ENCODE assay signal across 22 mouse cellular contexts in the genomic region with DNA sequence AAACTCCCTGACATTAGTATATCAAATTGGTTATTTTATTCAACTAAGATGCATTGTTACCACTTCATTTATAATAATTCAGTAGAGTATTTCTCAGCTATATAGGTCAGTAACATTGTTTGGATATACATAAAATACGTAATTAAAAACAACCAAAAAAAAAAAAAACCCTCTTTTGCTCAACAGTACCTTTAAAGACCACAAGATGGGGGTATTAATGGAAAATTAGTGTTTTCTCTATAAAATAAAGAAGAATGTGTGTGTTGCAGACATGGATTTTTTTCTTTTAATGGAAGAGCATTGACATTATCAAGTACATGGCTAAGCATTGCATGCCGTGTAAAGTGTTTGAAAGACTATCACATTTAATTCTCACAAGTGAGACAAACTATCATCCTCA. TPM values are rescaled to one million over a fixed set of nuclear protein-coding genes. Genes with fewer than 3 reads are reported as not detected.
A peak's percentile ranks its signal among the peaks of the same experiment; 100 is the strongest.
DNase-seq lines count a peak whose midpoint lies in the region; ATAC-seq and TF ChIP-seq lines count a peak whose summit lies in the region.
"Had no signal": no experiment of that assay in that cellular context is flagged by ENCODE, and none has a peak within 500 bp of the region (broad histone marks: within the 10 kb centered on the region; RNA-seq: fewer than 3 reads in every experiment).

No protein-coding gene starts in this region.

- no peak overlapping the region for H3K4me2 ChIP-seq in forebrain, embryonic 14.5 days (ENCODE audit: low read length)
- H3K4me2 ChIP-seq in forebrain, embryonic 13.5 days, result no peak overlapping the region
- H3K4me2 ChIP-seq in CH12.LX (ENCODE audit: insufficient read depth, low read depth, poor library complexity, severe bottlenecking), result no peak overlapping the region
- H3K4me2 ChIP-seq: heart, embryonic 11.5 days; hindbrain, embryonic 13.5 days; kidney, embryonic 15.5 days; midbrain, embryonic 11.5 days; neural tube, embryonic 13.5 days had no signal

- H3K79me2 ChIP-seq in CH12.LX (replicated peaks; ENCODE audit: control insufficient read depth, extremely low read depth, insufficient read depth, poor library complexity, severe bottlenecking), result no peaks in the 10 kb centered on the region; the same call in none of the 2 replicates

- peaks cover 31% of the 10 kb centered on the region for H3K36me3 ChIP-seq in forebrain, embryonic 14.5 days (ENCODE audit: control insufficient read depth, insufficient read depth, low read length)
- peaks cover 32% of the 10 kb centered on the region for H3K36me3 ChIP-seq in forebrain, embryonic 13.5 days (ENCODE audit: poor library complexity, severe bottlenecking)
- peaks cover 36 to 77% of the 10 kb centered on the region in 2 experiments for H3K36me3 ChIP-seq in CH12.LX (replicated peaks in 1 of 2; ENCODE audit: control insufficient read depth in 1 of 2, insufficient read depth in 1 of 2, low read length in 1 of 2)

- peak; percentile 8 for DNase-seq in forebrain, embryonic 14.5 days (ENCODE audit: low spot score)
- no peak for DNase-seq in layer of hippocampus, adult 2 months (ENCODE audit: low spot score in 2 of 2)
- DNase-seq in layer of hippocampus, adult 11-12 months (ENCODE audit: low spot score), result no peak
- DNase-seq in CH12.LX (ENCODE audit: extremely low read depth), result no peak
- peak; percentile 31 for DNase-seq in induced T-regulatory cell, adult 2 months (ENCODE audit: low read depth)
- DNase-seq in urinary bladder, postnatal 10 days (ENCODE audit: low spot score), result no peak
- DNase-seq: cerebellum, adult 18-20 months; gastrocnemius, postnatal 14 days; heart, postnatal 10 days; liver; liver, postnatal 0 days; lung, postnatal 4 days; right cerebral cortex, adult 18-20 months; thymus, postnatal 14 days had no signal

- H3K4me1 ChIP-seq in forebrain, embryonic 14.5 days (ENCODE audit: control insufficient read depth, insufficient read depth, low read length), result no peaks in the 10 kb centered on the region
- no peaks in the 10 kb centered on the region for H3K4me1 ChIP-seq in forebrain, embryonic 13.5 days
- no peaks in the 10 kb centered on the region for H3K4me1 ChIP-seq in CH12.LX (ENCODE audit: control insufficient read depth in 1 of 2, insufficient read depth in 2 of 2)
- H3K4me1 ChIP-seq: forebrain, embryonic 10.5 days; hindbrain, embryonic 13.5 days; kidney, embryonic 15.5 days; neural tube, embryonic 13.5 days had no signal

- no peak for TF ChIP-seq POLR2A in CH12.LX (IDR thresholded peaks at IDR 0.05; ENCODE audit: low read depth, low read length)

- 86% methylated on average over 2 of the region's 2 CpGs for WGBS in forebrain, embryonic 14.5 days
- WGBS in forebrain, embryonic 13.5 days, result 90% methylated on average over 2 of the region's 2 CpGs

- no peaks in the 10 kb centered on the region for H3K9me3 ChIP-seq in forebrain, embryonic 14.5 days (replicated peaks; ENCODE audit: control insufficient read depth, low read length)
- no peaks in the 10 kb centered on the region for H3K9me3 ChIP-seq in forebrain, embryonic 13.5 days (replicated peaks)
- no peaks in the 10 kb centered on the region for H3K9me3 ChIP-seq in CH12.LX (replicated peaks; ENCODE audit: low read length)
- H3K9me3 ChIP-seq: forebrain, embryonic 10.5 days; hindbrain, embryonic 13.5 days; kidney, embryonic 15.5 days; neural tube, embryonic 13.5 days had no signal

- TF ChIP-seq CTCF in layer of hippocampus, adult 2 months (conservative IDR thresholded peaks at IDR 0.05), result peak; percentile 77
- TF ChIP-seq CTCF in CH12.LX (conservative IDR thresholded peaks at IDR 0.05 in 1 of 2, IDR thresholded peaks at IDR 0.05 in 1 of 2; ENCODE audit: low read depth in 2 of 2, low read length in 2 of 2), result peak in 1 of 2 experiments; percentile 48; a peak in 3 of 4 replicates

- in situ Hi-C loops in CH12.LX (cut with MboI; ENCODE audit: low pct_ligation_motif_present, low pct_unique_long_range_greater_than_20kb, low sequenced_read_pairs), result no loop called here

- dilution Hi-C loops in CH12.LX (cut with MboI; ENCODE audit: extremely low pct_ligation_motif_present, extremely low pct_unique_long_range_greater_than_20kb, low sequenced_read_pairs), result no loop called here

- H3K27ac ChIP-seq in forebrain, embryonic 14.5 days (ENCODE audit: low read depth, low read length), result no peak overlapping the region
- no peak overlapping the region for H3K27ac ChIP-seq in forebrain, embryonic 13.5 days
- H3K27ac ChIP-seq in layer of hippocampus, adult 2 months, result no peak overlapping the region
- no peak overlapping the region for H3K27ac ChIP-seq in CH12.LX (ENCODE audit: insufficient read depth, low read depth)
- H3K27ac ChIP-seq: forebrain, embryonic 10.5 days; hindbrain, embryonic 13.5 days; kidney, embryonic 15.5 days; neural tube, embryonic 13.5 days had no signal

- no peak overlapping the region for H3K9ac ChIP-seq in forebrain, embryonic 14.5 days (ENCODE audit: low read length)
- no peak overlapping the region for H3K9ac ChIP-seq in forebrain, embryonic 13.5 days
- H3K9ac ChIP-seq in CH12.LX (ENCODE audit: insufficient read depth, low read depth), result no peak overlapping the region
- H3K9ac ChIP-seq: hindbrain, embryonic 13.5 days; kidney, embryonic 15.5 days; liver, postnatal 0 days; neural tube, embryonic 13.5 days had no signal

- H3K4me3 ChIP-seq in forebrain, embryonic 14.5 days (ENCODE audit: low read depth, low read length), result no peak overlapping the region
- no peak overlapping the region for H3K4me3 ChIP-seq in forebrain, embryonic 13.5 days
- no peak overlapping the region for H3K4me3 ChIP-seq in layer of hippocampus, adult 2 months
- H3K4me3 ChIP-seq in CH12.LX (replicated peaks in 1 of 3; ENCODE audit: low read depth in 2 of 3, low read length in 2 of 3, poor library complexity in 1 of 3), result no peak overlapping the region
- H3K4me3 ChIP-seq: forebrain, embryonic 10.5 days; hindbrain, embryonic 13.5 days; kidney, embryonic 15.5 days; neural tube, embryonic 13.5 days had no signal

- no peak for ATAC-seq in forebrain, embryonic 14.5 days
- no peak for ATAC-seq in forebrain, embryonic 13.5 days
- ATAC-seq: intestine, embryonic 16.5 days; liver, postnatal 0 days had no signal

- no peak for TF ChIP-seq EP300 in CH12.LX (IDR thresholded peaks at IDR 0.05; ENCODE audit: low read length)

- TF ChIP-seq RAD21 in CH12.LX (IDR thresholded peaks at IDR 0.05; ENCODE audit: low read depth, low read length), result peak; percentile 3

- no peaks in the 10 kb centered on the region for H3K27me3 ChIP-seq in forebrain, embryonic 14.5 days (replicated peaks; ENCODE audit: control insufficient read depth, insufficient read depth, low read length)
- no peaks in the 10 kb centered on the region for H3K27me3 ChIP-seq in forebrain, embryonic 13.5 days
- H3K27me3 ChIP-seq in CH12.LX (replicated peaks), result no peaks in the 10 kb centered on the region
- H3K27me3 ChIP-seq: hindbrain, embryonic 13.5 days; kidney, embryonic 15.5 days; neural tube, embryonic 13.5 days had no signal

TF ChIP-seq in CH12.LX, 34 proteins besides CTCF, POLR2A, EP300 and RAD21:
- no peak for TF ChIP-seq JUN (IDR thresholded peaks at IDR 0.05; ENCODE audit: insufficient read depth, low read depth, low read length)
- TF ChIP-seq TCF12 (IDR thresholded peaks at IDR 0.05; ENCODE audit: low read depth, low read length), result no peak
- no peak for TF ChIP-seq SIN3A (IDR thresholded peaks at IDR 0.05; ENCODE audit: low read length)
- peak; percentile 83 for TF ChIP-seq ZNF384 (IDR thresholded peaks at IDR 0.05; ENCODE audit: low read depth, low read length)
- no peak for TF ChIP-seq IRF4 (IDR thresholded peaks at IDR 0.05; ENCODE audit: low read depth, low read length)
- no peak for TF ChIP-seq CHD1 (IDR thresholded peaks at IDR 0.05; ENCODE audit: low read depth, low read length)

RNA-seq across cellular contexts. Expression of a gene that starts 12.6 kb away (rescaled TPM):
- polyA plus RNA-seq in forebrain, embryonic 14.5 days (2014; fragmentation: Nextera tagmentation; extraction: Ambion mirVana), result 52.3 and 64.6 TPM in 2 replicates
- polyA plus RNA-seq in forebrain, embryonic 13.5 days (2015; fragmentation: Nextera tagmentation; extraction: Ambion mirVana), result 62.6 and 66.5 TPM in 2 replicates
- total RNA-seq in layer of hippocampus, adult 2 months (2021), result 100 to 1,000 TPM; 102 to 103 TPM
- total RNA-seq in CH12.LX (2012; rRNA removed) (17.9 and 18.0 TPM in 2 replicates), CH12.LX (2014; rRNA removed) (38.5 and 46.0 TPM in 2 replicates)
- polyA plus RNA-seq in CH12.LX (2012; ENCODE audit: insufficient read length, low read depth), result 36.8 and 43.4 TPM in 2 replicates

RNA-seq across cellular contexts. Expression of a gene that starts 34.5 kb away (rescaled TPM):
- 10.2 and 11.6 TPM in 2 replicates for polyA plus RNA-seq in forebrain, embryonic 14.5 days (2014; fragmentation: Nextera tagmentation; extraction: Ambion mirVana)
- 22.5 and 22.6 TPM in 2 replicates for polyA plus RNA-seq in forebrain, embryonic 13.5 days (2015; fragmentation: Nextera tagmentation; extraction: Ambion mirVana)
- 10 to 100 TPM; 11.2 to 12.3 TPM for total RNA-seq in layer of hippocampus, adult 2 months (2021)
- total RNA-seq in CH12.LX (2012; rRNA removed) (22.8 and 31.5 TPM in 2 replicates), CH12.LX (2014; rRNA removed) (23.8 and 26.8 TPM in 2 replicates)
- 54.5 and 58.5 TPM in 2 replicates for polyA plus RNA-seq in CH12.LX (2012; ENCODE audit: insufficient read length, low read depth)

RNA-seq across cellular contexts. Expression of a gene that starts 56.1 kb away (rescaled TPM):
- polyA plus RNA-seq in forebrain, embryonic 14.5 days (2014; fragmentation: Nextera tagmentation; extraction: Ambion mirVana), result not detected in 2 replicates
- polyA plus RNA-seq in forebrain, embryonic 13.5 days (2015; fragmentation: Nextera tagmentation; extraction: Ambion mirVana), result not detected in 2 replicates
- total RNA-seq in layer of hippocampus, adult 2 months (2021), result 1 to 10 TPM; 4.1 TPM
- total RNA-seq in CH12.LX (2012; rRNA removed), result not detected in 2 replicates
- total RNA-seq in CH12.LX (2014; rRNA removed), result not detected in 2 replicates
- not detected in 2 replicates for polyA plus RNA-seq in CH12.LX (2012; ENCODE audit: insufficient read length, low read depth)
- polyA plus RNA-seq: forebrain, embryonic 10.5 days; heart, embryonic 11.5 days; hindbrain, embryonic 13.5 days; liver, postnatal 0 days; midbrain, embryonic 11.5 days; neural tube, embryonic 13.5 days had no signal

Comparison
In these comparisons a context has a peak if more than half of its experiments do, and no peak if none do; other contexts are left out.
1. DNase-seq: peak in forebrain, embryonic 14.5 days (single experiment) and induced T-regulatory cell, adult 2 months (single experiment); none in layer of hippocampus, adult 2 months (0 of 2), layer of hippocampus, adult 11-12 months (single experiment), CH12.LX (single experiment) and urinary bladder, postnatal 10 days (single experiment).